Mouse (Mus musculus) layer of hippocampus, adult 8-10 months (tissue): ENCODE measurements around the gene Gpr84. TPM values are rescaled to one million over a fixed set of nuclear protein-coding genes. Genes with fewer than 3 reads are reported as not detected.
A peak's percentile ranks its signal among the peaks of the same experiment; 100 is the strongest.

ENCODE experiments used
- DNase-seq, 2 experiments: peaks; one replicate each; pipeline ENCODE4 v3.0.0; 2022; ENCODE audit warnings: low spot score in 2 of 2
- total RNA-seq, 4 experiments: library from RNA; stranded (reverse); gene quantifications; 2 replicates each; pipeline ENCODE4 v1.2.4; 2022

The Gpr84 gene
- total RNA-seq, 4 experiments from 2014 or later = 0.35 to 9.3 (median 4.4) TPM

DNA sequence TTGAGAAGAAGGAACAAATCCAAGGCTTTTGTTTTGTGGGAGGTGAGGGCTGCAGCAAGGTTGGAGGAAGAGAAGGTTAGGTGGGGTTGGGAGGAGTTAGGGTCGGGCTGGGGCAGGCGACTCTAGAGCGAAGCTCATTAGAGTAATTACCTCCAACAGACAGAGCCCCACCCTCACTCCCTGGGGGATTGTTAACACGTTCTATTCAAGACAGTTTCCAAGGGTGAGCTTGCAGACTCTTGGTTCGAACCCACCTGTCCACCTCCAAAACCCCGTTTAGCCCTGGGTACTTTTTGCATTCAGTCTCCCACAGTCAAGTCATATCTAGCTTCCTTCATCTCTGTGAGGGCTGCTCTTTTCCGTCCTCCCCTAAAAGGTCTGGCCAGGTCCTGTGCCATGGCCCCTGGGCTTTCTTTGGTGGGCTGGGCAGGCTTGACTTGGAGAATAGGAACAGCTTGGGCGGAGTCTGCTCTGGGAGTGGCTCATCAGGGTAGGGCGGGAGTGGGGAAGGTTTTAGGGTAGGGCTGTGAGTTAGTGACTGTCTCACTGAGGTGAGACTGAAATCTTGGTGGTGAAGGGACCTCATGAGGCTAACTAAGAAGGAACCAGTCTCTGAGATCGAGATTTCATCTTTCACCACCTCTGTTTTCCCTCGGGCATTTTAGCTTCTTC is 26.7 kb upstream of the Gpr84 start:
- no peak for DNase-seq

DNA sequence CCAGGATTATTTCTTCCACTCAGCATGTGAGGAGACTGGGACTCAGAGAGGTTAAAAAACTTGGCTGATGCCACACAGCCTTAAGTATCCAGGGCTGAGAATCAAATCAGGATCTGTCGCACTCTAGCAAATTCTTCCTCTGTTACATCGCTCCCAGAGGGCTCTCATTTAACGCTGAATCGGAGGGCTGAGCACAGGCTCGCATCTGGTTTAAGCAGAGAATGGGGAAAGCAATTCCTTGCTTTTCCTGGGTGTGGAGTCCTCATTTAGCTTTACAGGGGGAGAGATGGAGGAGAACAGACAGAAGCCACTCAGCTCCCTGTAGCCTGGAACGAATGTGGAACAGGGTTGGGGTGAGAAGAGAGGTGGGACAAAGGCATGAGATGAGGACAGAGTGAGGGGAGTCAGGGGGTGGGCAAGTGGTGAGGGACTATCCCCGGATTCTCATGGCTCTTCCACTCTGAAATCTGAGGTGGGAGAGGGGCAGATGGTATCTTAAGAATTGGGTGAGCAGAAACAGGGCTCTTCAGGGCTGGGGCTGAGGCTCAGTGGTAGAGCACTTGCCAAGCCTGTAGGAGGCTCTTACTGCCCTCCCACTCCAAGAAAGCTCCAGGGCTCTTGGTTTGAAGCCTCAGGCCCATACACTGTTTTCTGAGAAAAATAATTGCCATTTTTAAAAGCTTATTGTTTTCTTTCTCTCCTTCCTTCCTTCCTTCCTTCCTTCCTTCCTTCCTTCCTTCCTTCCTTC is 25.2 kb upstream of the Gpr84 start:
- DNase-seq = no peak

DNA sequence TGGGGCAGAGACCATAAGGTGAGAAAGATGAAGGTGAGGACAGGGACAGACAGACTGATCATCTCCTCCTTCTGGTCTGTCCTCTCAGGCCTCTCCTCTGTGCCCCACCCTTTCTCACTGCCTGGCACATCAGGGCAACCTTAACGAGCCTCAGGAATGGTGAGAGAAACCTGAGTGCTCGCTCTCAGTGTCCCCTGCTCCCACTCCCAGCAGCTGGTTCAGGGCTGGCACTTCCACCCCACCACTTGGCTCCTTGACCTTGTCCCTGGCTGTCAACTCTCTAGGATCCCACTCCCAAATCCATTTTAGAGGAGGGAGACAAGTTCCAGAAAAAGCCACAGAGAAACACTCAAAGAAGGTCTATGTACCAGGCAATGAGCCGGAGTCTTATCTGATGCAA is 24.6 kb upstream of the Gpr84 start:
- no peak for DNase-seq

GRCm38 (mm10) chr15:103334194-103334593 is 23.8 kb upstream of the Gpr84 start:
- DNase-seq = no peak

DNA sequence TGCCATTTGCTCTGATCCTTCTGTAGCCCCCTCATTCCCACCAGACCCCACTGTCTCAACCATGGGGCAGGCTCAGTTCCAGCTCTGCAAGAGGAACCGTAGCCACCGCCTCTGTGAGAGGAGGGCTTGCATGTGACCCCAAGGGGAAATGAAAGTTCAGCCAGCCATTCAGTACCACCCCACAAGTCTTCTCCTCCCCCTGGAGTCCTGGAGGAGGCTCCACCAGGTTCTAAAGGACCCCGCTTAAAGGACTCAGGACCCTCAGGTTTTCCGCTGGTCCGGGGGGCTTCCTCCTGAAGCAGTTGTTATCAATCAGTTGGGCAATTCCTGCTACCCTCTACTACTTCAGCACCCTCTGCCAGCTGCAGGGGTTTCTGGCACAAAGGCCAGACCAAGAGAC is 23.3 kb upstream of the Gpr84 start:
- no peak for DNase-seq

DNA sequence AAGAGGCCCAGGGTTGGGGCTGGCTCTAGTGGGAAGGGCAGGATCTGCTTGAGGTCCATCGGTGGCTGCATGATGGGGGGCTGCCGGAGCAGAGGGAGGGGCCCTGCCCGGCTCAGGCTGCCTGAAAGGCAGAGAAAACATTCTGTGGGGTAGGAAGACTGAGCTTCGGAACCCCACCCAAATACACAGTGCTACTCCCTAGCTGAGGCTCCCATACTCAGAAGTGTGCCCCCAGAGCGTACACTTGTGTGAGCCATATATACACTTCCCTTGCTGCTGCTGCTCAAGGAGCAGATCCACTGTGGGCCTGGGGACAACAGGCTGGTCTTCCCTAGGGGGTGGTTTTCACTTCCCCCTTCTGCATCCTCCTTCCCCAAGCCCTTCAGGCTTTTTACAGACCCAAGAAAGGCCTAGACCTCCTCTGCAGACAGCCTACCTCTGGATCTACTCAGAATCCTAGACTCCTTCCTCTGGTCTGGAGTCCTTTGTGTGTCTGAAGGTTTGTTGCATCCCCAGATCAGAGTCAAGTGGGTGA is 22.7 kb upstream of the Gpr84 start:
- no peak for DNase-seq

DNA sequence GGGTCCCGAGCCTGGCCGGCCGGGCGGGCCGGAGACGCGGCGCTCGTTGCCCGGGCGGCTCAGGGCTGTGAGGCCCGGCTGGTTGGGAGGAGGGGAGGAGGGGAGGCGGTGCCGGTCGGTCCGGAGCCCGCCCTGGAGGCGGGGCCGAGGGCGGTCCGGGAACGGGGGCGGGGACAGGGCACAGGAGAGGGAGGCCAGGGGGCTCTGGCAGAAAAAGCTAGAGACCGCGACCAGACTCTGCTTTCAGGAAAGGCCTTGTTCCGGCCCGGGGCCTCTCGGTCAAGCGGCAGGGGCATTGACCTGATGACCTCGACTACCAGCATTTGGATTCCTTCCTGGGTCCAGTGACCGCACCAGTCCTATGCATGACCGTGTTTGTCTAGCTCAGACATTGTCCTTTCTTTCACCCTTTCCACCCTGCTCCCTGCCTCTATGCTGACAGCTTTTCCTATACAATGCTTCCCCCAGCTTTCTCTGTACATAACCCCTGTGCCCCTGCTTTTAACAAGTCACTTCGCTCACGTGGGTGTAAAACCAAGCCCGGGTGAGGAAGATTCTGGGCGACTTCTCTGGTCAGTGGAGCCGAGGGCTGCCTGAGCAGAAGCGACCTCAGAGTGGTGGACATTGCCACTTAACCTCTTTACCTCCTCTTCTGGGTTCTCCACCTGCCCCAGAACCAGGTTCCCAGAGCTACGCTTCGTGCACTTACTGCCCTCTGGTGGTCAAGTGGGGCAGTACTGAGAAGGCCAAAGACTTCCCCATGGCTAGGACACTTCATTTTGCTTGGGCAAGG is 13.2 kb upstream of the Gpr84 start:
- peak in 1 of 2 experiments; percentile 74 for DNase-seq

GRCm38 (mm10) chr15:103323070-103323454 is 12.7 kb upstream of the Gpr84 start:
- DNase-seq = no peak

- no peak for DNase-seq
Measured at GRCm38 (mm10) chr15:103322396-103322795, 12.0 kb upstream of the Gpr84 start.

GRCm38 (mm10) chr15:103321076-103321475 is 10.7 kb upstream of the Gpr84 start:
- no peak for DNase-seq

DNA sequence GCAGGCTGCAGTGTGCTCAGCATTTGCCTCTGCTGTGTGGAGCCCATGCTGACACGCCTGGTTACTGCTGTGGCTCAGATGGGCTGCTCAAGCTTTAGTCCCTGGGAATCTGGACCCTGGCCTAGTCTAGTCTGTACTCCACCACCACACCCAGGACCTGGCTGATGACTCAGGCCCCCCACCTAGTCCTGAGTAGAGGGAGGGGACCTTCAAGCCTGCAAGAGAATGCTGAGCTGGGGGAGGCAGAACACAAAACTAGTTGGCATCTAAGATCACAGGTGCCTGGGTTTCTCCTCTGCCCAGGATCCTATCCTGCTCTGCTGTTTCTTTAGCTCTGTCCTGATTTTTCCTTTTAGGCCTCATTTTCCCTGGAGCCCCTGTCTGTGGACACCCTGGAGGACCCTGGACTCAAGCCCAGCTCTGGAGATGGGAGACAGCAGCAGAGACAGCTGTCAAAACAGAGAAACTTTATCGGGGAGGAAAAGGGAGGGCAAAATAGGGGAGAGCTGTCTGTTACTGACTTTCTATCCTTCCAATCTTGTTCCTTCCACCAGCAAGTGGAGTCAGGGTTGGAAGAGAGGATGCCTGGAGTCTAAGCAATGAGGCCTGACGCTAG is 7.9 kb upstream of the Gpr84 start:
- DNase-seq = no peak

GRCm38 (mm10) chr15:103317731-103318130 is 7.3 kb upstream of the Gpr84 start:
- DNase-seq = no peak

DNA sequence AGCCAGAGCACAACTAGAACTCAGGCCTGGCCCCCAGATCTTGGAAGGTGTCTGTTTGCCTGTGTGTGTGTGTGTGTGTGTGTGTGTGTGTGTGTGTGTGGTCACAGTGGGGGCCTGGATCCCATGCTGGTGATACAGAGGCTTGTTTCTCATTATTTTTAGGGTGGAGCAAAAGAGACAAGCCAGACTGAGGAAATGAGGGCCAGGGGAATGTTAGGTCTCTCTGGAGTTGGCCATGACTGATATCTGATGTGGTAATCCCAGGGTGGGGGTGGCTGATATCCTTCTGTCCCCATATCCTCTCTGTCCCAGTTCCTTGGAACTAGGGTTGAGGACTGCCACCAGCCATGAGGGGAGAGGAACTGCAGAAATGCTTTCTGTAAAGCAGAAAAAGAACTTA is 6.7 kb upstream of the Gpr84 start:
- DNase-seq = no peak

GRCm38 (mm10) chr15:103315979-103316776 is 5.8 kb upstream of the Gpr84 start:
- no peak for DNase-seq

DNA sequence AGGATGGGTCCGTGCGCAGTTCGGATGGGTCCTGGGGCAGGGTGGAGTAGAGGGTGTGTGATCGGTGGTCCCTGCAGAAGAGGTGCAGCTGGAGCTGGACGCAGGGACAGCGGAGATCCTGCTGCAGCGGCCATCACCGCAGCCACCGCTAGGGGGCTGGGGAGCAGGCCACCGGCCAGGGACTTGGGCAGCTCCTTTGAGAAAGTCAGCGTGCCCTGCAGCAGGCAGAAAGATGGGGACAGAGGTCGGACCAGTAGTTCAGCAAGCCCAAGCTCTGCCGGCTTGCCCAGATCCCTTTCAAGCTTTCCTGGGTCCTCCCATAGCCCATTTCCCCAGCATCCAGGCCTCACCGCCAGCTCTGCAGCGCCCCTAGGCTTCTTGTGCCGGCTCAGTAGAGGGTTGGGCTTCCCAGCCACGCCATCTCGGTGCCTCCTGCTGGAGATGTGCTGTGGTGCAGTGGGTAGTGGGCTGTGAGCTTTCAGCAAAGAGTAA is 4.6 kb upstream of the Gpr84 start:
- peak in 1 of 2 experiments; percentile 67 for DNase-seq

DNA sequence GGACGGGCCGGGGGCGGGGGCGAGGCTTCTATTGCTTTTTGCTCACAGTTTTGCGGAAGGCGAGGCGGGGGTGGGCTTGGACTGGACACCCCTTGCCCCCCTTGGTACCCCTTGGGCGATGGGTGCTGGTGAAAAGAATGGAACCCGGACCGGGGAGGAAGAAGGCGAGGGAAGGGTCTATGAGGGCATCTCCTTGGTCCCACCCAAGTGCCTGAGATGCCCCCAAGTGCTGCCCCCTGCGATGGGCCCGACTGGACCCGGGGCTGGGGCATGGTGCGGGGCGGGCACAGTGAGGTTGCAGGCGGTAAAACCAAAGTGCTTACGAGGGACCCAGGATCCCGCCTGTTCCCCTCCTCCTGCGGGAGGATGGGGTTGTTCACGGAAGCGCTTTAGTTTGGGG is 3.8 kb upstream of the Gpr84 start:
- DNase-seq = no peak

DNA sequence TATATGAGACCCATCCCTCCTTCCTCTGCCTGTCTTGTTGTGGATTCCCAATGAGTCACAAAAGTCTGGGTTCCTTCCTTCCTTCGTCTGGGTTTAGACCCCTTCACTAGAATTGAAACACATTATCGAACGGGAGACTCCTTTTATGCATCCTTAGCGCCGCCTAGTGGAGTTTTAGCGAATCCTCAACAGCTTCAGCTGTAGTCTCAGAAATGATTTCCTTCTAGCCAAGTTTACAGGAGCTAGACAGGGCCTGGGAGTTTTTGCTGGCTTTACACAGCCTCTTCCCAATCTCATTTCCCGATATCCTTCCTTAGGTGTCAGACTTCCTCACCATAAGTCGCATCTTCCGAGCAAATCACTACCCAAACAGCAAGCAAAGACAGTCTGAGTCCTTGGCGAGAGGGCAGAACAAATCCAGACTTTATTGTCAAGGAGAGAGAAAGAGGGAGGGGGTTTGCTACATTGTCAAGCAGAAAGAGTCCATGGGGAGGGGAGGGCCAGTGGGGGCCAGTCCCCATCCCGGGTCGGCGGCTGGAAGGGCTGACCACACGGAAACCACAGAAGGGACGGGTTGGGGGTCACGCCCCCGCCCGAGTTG is 3.2 kb upstream of the Gpr84 start:
- peak in 1 of 2 experiments; percentile 62 for DNase-seq

DNA sequence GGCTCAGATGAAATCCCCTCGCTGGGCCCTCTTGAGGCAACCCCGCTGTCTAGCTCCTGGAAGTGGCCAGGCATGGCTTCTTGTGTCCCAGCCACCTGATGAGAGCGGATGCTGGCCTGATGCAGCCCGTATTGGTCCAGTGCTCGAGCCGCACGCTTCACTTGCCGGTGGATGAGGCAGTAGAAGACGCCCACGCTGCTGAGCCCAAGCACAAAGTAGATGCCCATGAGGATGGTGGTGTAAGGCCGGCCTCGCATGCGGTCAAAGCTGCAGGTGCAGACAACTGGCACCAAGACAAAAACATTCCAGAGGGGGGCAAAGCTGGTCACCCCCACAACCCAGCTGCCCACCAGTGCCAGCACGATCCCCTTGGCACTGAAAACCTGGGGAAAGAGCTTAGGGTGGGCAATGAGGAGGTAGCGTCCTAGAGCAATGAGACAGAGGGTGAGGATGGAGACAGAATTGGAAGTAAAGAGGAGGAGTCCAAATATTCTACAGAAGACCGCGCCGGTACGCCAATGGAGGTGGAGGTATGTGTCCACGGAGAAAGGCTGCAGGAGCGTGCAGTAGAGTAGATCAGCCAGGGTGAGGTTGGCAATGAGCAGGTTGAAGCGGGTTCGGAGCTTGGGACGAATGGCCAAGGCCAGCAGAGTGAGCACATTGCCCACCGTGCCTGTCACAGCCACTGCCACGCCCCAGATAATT is 1.4 kb downstream of the Gpr84 start:
- DNase-seq = no peak

GRCm38 (mm10) chr15:103308056-103308875 is 2.1 kb downstream of the Gpr84 start:
- no peak for DNase-seq
